Mouse (Mus musculus) kidney, postnatal 14 days (tissue): ENCODE data around the gene Maea.

Experiments used
- DNase-seq: peaks from one replicate; pipeline ENCODE4 v3.0.0; 2022; ENCODE audit warnings: mixed read lengths

Maea gene

DNA sequence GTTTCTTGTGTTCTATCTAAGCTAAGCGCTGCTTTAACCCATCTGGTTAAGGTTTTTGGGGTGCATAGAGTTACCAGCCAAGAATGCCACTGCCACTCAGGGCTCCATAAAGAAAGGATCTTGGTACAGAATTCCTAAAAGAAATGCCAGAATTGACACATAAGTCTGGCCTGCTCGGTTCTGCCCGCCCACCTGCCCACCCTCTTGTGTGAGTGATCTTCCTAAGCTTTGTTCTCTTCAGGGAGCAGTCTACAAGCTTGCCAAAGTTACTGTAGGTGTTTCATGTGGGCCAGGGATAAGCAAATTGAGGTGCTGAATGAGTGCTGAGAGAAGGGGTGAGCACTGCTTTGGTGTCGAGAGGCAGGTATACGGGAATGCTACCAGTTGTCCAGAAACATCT, 28.0 kb downstream of the Maea start:
- no peak for DNase-seq

DNA sequence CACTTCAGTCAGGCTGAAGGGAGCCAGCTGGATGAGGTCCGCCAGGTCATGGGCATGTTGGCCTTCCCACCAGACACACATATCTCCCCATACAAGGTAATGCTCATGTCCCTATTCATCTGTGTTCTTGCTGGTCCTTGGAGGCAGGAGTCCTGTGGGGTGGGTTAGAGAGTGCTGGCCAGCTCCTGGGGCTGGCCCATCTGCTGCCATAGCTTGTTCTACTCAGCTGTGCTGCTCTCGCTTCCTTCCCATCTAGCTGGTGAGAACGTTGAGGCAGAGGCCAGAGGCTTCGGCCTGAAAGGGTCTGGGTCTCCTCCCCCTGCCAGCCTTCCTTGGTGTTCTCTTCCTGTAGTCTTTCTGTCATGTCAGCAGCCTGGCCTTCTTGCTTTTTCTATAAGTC, 33.3 kb downstream of the Maea start:
- DNase-seq = no peak

DNA sequence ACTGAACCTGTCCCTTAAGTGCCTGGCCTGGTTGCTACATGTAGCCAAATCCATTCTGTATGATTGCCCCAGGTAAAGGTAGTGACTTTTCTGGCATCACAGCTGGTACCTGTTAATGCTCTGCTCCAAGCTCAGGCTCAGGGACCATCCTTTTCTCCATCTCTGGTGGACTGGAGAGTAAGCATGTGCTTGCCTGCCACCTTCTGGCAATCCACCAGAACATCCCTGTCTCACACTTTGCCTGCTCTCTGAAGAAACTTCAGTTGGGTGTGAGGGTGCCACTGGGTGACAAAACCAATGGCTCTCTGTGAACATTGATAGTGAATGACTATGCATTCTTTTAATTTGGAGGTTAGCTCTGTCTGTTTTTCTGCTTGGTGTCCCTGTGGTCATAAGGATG, 35.8 kb downstream of the Maea start:
- DNase-seq = no peak

DNA sequence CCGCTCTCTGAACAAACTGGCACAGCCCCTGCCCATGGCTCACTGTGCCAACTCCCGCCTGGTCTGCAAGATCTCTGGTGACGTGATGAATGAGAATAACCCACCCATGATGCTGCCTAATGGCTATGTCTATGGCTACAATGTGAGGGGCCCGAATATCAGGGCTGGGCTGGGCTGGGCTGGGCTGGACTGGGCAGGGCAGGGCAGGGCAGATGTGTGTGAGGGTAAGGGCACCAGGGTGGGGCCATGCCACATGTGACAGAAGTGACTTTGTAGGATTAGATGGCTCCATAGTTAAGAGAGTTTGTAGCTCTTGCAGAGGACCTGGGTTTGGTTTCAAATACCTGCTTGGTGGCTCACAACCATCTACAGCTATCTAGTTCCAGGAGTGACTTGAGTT, 36.4 kb downstream of the Maea start:
- no peak for DNase-seq

DNA sequence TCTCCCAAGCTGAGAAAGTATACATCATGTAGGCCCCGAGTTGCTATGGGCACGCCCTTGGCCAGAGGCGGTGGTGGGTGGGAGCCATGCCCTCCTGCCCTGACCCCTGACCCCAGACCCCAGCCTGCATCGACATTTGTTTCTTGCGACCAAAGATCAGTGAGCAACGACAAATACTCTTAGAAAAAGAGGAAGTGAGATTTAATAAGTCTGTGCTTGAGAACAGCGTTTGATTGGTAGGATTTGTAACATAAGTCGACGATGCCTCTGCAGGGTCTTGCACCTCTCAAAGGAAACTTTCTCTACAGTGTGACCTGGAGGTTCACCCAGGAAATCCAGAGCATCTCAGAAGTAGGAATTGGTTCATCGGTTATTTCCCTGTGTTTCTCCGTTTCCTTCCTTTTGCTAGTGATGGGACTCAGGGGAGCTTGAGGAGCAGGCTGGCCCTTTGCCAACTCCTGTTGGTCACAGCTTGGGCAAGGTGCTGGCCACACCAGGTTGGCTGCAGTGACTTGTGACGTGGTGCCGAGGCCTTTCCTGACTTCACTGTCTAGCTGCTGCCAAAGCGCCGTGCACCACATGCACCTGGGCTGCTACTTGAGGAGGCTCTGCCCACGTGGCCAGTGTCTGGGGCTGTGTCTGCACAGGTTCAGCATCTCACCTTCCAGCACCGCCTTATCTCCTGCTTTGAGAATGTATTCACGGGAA, 37.2 kb downstream of the Maea start:
- no peak for DNase-seq

DNA sequence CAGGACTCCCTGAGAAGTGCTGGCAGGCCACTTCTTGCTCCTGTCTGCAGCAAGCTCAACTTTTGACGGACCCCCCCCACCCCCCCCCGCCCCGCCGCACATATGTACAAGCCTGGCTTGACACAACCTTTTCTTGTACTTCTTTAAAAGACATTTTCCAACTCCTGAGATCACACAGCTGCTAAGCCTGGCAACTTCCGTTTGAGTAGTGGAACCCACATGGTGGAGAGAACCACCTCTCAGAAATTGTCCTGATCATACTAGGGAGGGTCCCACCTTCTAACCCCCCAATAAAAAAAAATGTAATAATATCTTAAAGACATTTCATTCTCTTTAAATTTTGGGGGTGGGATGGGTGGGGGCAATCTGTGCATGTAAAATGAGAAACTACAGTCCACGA, 41.9 kb downstream of the Maea start:
- no peak for DNase-seq

DNA sequence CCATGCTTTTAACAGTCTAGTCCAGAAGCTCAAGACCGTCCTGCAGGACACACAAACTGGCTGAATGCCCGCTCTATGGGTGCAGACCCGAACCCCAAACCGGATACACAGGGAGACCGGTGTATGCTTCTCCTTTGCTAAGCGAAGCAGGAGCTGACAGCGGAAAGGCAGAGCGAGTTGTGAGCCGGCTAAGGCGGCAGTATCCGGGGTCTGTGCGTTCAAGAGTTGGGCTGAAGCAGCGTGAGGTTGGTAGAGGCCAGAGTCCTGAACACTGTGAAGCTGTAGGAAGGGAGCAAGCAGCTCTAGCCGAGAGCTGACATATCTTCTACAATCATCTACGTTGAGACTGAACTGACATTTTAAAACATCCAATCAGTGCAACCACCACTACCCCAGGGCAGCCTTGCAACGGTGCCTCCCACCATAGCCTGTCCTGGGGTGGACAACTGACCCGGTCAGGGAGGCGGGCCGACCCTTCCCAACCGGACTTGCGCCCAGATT, 42.5 kb downstream of the Maea start:
- DNase-seq = no peak

DNA sequence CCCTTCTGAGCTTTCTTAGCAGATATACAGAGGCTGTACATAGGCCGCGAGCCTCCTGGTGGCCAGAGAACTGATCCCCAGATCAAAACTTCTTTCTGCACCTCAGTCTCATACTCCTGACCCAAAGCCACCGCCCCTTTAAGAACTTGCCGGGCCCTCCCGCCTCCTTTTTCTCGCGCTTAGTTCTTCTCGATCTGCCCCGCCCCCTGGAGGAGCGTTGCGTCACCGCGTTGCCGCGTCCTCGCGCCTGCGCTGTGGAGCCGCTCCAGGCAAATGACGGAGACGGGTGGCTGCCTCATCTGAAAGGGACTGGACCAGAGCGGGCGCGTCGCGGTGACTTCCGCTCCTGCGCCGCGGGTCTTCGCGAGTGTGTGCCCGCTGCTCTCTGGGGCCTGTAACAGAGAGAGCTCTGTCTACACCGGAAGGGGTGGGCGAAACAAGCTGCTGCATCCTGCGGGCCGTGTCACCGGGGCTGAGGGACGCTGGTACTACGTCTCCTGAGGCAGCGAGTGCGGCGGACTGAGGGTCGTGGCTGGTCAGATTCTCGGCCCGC, 43.1 kb downstream of the Maea start, which contains the start of gene Uvssa:
Uvssa (plus strand) TSS at position 248 of the 553 bp plus-strand sequence.
- peak; percentile 99 for DNase-seq

DNA sequence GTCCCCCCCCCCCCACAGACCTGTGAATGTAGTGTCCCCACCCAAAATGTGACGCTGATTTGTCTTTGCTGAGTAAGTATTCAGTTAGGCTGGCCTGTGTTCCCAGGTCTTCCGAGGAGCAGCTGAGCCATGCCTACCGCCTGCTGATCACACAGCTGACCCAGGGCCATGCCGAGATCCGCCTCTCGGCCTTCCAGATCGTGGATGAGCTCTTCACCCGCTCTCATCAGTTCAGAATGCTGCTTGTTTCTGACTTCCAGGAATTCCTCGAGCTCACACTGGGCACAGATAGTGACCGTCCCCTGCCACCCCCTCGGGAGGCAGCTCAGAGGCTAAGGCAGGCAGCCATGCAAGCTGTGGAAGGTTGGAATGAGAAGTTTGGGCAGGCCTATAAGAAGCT, 52.2 kb downstream of the Maea start:
- no peak for DNase-seq

DNA sequence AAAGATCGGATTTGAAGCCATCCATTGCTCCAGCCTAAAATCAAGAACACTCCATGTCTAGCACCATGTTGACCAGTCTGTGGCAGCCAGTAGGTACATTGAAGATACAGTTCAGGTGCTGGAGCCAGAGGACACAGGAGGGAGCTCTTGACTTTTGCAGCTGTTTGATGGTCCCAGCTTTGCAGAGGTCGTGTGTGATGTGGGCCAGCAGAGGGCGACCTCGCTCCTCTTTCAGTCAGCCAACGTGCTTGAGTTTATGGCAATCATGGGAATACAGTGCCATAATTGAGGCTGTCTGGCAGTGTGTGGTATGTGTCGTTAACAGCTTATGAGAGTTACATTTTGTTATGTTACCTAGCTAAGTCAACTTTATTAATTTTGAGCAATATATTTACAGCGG, 58.5 kb downstream of the Maea start:
- DNase-seq = peak; percentile 86

DNA sequence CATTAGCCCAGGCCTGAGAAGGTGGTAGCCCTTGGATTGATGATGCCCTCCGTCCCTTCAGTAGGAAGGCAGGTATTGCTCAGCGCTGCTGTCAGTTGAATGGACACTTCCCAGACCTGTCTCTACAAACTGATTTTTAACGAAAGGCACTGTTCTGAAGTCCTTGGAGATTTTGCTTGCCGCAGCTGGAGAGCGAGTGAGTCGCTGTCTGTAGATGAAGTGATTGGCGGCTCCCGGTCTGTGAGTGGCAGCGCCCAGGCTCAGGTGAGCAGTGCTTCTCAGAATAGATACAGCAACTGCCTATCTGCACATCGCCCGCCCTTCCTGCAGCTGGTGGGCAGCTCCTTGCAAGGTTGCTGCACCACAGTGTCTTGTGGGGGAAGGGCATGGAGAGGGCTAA, 60.4 kb downstream of the Maea start:
- no peak for DNase-seq

DNA sequence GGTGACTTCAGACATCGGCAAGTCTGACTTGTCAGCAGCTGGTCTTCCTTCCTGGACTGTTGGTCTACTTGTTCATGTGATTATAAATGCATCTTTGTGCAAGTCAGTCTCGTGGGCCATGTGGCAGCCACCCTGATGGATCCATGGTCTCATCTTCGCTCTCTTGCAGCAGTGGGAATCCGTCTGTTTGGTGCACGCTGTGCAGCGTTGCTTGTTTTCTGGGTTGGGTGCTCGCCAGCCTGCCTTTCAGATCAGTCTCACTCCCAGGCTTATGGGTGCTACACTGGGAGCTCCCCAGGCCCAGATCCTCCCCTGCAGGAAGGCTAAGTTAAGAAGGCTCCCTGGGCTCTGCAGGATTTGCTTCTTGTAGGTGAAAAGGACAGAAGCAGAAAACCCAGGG, 61.5 kb downstream of the Maea start:
- DNase-seq = no peak

DNA sequence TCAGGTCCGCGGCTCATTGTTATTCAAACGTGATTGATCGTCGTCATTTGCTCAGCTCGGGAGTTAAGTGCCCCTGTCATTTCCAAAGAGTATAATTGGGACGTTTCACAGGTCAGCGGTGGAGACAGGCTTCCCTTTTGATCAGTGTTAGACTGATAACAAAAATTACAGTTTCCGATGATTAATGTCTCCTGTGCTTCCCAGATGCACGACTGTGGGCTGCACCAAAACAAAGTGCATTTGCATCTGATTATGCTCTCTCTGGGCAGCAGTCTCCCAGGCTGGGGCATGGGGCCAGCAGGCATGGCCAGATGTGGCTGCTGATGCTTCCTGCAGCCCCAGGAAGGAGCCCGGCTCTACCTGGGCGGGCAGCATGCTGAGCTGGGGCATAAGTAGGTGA, 65.5 kb downstream of the Maea start:
- no peak for DNase-seq

DNA sequence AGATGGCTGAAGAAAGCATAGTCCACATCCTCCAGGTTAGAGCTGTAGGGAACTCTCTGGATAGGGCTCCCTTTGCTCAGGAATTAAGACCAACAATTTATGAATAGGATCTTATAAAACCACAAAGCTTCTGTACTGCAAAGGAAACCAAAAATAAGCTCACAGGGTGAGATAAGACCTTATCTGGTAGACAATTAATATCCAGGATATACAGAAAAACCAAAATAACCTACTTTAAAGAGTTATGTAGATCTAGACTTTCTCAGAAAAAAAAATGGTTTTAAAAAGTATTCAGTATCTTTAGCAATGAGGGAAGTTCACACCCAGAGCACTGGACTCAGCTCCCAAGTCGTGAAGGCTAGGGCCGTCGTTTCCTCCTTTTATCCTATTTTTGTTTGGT, 85.0 kb downstream of the Maea start:
- DNase-seq = no peak
